Mouse (Mus musculus): ENCODE measurements around the gene Dglucy.

- TF ChIP-seq CTCF (IDR thresholded peaks at IDR 0.05; ENCODE audit: insufficient read depth, low read length) (peak; percentile 52; the same call in 1 of the 2 replicates), POLR2A (IDR thresholded peaks at IDR 0.05; ENCODE audit: borderline replicate concordance, extremely low read depth, low read depth, low read length) (no peak)
Observed at GRCm38 (mm10) chr12:100772230-100772984, 6.5 kb upstream of the Dglucy start.

Measured in lung, adult 2 months (tissue).